Mouse (Mus musculus) thymus, adult 2 months (tissue): ENCODE data around the gene Nbl1.

Experiments used
- CTCF ChIP-seq: fragments of 200-500 bp; IDR thresholded peaks from 2 replicates; pipeline ENCODE4 v1.5.1; 2012; ENCODE audit warnings: mild to moderate bottlenecking, control low read depth, low read length, moderate library complexity, borderline replicate concordance; ENCODE audit not compliant: control insufficient read depth, poor library complexity, insufficient read depth; ENCODE audit errors: extremely low read depth
- POLR2A ChIP-seq: fragments of 200-500 bp; IDR thresholded peaks from 2 replicates; pipeline ENCODE4 v1.6.1; 2012; ENCODE audit warnings: mild to moderate bottlenecking, low read length, control low read depth, moderate library complexity; ENCODE audit not compliant: control insufficient read depth, poor library complexity, insufficient read depth; ENCODE audit errors: extremely low read depth

DNA sequence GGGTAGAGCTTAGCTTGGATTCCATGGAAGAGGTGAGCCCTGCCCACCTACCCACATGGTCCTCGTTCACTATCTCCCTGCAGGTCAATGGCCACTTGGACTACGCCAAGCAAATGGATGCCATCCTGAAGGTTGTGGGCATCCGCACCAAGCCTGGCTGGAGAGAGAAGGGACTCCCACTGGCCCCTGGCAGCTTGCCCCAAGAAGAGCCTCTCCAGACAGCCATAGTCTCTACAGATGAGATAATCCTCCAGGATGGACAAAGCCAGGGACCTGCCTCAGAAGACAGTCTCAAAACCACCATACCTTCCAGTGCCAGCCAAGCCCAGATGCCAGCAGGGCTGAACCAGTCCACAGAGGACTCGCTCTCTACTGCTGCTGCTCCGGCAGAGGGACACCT, 34.8 kb downstream of the Nbl1 start:
- TF ChIP-seq CTCF = no peak
- no peak for TF ChIP-seq POLR2A
